Mouse (Mus musculus): ENCODE data around the gene Tmem131. TPM values are rescaled to one million over a fixed set of nuclear protein-coding genes. Genes with fewer than 3 reads are reported as not detected.

The Tmem131 gene
- polyA plus RNA-seq, 1 experiment from 2014 or later: 6.8 TPM

- Histone ChIP-seq H3K9ac (ENCODE audit: low read length) (no peak overlapping the region), H3K4me2 (replicated peaks; ENCODE audit: low read depth) (no peak overlapping the region), H3K4me1 (replicated peaks; ENCODE audit: control insufficient read depth, insufficient read depth) (no peaks in the 10 kb centered on the region), H3K27ac (replicated peaks) (no peak overlapping the region; the same call in 1 of the 2 replicates), H3K4me3 (ENCODE audit: low read depth, low read length) (no peak overlapping the region), H3K27me3 (ENCODE audit: control insufficient read depth, insufficient read depth, low read length) (no peaks in the 10 kb centered on the region), H3K9me3 (ENCODE audit: control insufficient read depth, low read length) (no peaks in the 10 kb centered on the region), H3K36me3 (ENCODE audit: control insufficient read depth, insufficient read depth, low read length) (peaks cover 40% of the 10 kb centered on the region)
- no peak for DNase-seq (ENCODE audit: low spot score)
- no peak; the same call in 1 of the 2 replicates for ATAC-seq (ENCODE audit: low FRiP score, low TSS enrichment)
- WGBS: 61% methylated on average over 3 of the region's 3 CpGs
- TF ChIP-seq EP300 (optimal IDR thresholded peaks at IDR 0.05) (no peak), CTCF (IDR thresholded peaks at IDR 0.05; ENCODE audit: low read depth) (no peak)
Measured at GRCm38 (mm10) chr1:36800379-36801011, 143.0 kb downstream of the Tmem131 start.

DNA sequence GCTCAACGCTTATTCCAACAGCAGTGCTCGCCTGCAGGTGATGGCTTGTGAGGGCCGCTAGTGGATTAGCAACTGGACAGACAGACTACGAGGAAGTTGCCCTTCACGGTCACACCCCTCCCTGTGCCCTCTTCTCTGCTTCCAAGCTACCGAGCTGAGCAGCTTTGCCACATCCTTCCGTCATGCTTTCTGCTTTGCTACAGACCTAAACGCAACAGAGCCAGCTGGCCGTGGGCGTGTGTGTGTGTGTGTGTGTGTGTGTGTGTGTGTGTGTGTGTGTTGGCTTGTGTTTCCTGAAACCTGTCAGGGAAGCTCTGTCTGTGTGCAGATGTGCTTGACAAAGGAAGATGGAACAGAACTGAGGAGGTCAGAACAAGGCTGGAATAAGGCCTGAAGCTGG is 146.0 kb downstream of the Tmem131 start:
- Histone ChIP-seq H3K9me3 (ENCODE audit: control insufficient read depth, low read length) (no peaks in the 10 kb centered on the region), H3K27me3 (ENCODE audit: control insufficient read depth, insufficient read depth, low read length) (no peaks in the 10 kb centered on the region), H3K9ac (ENCODE audit: low read length) (no peak overlapping the region), H3K4me2 (replicated peaks; ENCODE audit: low read depth) (no peak overlapping the region), H3K27ac (replicated peaks) (no peak overlapping the region), H3K4me3 (ENCODE audit: low read depth, low read length) (no peak overlapping the region), H3K36me3 (ENCODE audit: control insufficient read depth, insufficient read depth, low read length) (peaks cover 49% of the 10 kb centered on the region), H3K4me1 (replicated peaks; ENCODE audit: control insufficient read depth, insufficient read depth) (no peaks in the 10 kb centered on the region)
- DNase-seq (ENCODE audit: low spot score): no peak
- WGBS: 74% methylated on average over 10 of the region's 10 CpGs
- ATAC-seq (ENCODE audit: low FRiP score, low TSS enrichment): no peak
- TF ChIP-seq EP300 (optimal IDR thresholded peaks at IDR 0.05): no peak
- no peak for TF ChIP-seq CTCF (IDR thresholded peaks at IDR 0.05; ENCODE audit: low read depth)

- Histone ChIP-seq H3K9me3 (ENCODE audit: control insufficient read depth, low read length) (no peaks in the 10 kb centered on the region), H3K27me3 (ENCODE audit: control insufficient read depth, insufficient read depth, low read length) (no peaks in the 10 kb centered on the region), H3K36me3 (ENCODE audit: control insufficient read depth, insufficient read depth, low read length) (peaks cover 51% of the 10 kb centered on the region), H3K4me3 (ENCODE audit: low read depth, low read length) (no peak overlapping the region), H3K27ac (replicated peaks) (no peak overlapping the region), H3K4me2 (replicated peaks; ENCODE audit: low read depth) (no peak overlapping the region), H3K9ac (ENCODE audit: low read length) (no peak overlapping the region), H3K4me1 (replicated peaks; ENCODE audit: control insufficient read depth, insufficient read depth) (no peaks in the 10 kb centered on the region)
- ATAC-seq (ENCODE audit: low FRiP score, low TSS enrichment) (0 out of 2 replicates have a peak, but pooled peaks have one; percentile 30), DNase-seq (ENCODE audit: low spot score) (no peak)
- no peak for TF ChIP-seq EP300 (optimal IDR thresholded peaks at IDR 0.05)
- WGBS: 78% methylated on average over 7 of the region's 7 CpGs
Measured at GRCm38 (mm10) chr1:36796711-36797110, 146.8 kb downstream of the Tmem131 start.

DNA sequence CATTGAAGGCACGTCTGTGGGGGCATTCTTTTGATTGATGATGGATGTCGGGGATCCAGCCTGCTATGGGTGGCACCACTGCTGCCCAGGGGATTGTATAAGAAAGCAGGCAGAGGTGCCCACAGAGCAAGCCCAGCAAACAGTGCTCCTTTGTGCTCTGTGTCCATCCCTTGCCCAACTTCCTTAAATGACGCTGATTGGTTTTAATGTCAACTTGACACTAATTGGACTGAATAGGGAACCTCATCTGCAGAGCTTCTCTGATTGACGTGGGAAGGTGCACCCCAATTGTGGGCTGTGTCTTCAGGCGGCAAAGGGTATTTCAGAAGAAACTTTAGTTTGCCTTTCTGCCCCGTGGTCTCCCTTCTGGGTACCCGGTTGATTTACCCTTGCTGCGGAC is 154.1 kb downstream of the Tmem131 start:
- Histone ChIP-seq H3K9ac (ENCODE audit: low read length) (no peak overlapping the region), H3K9me3 (ENCODE audit: control insufficient read depth, low read length) (no peaks in the 10 kb centered on the region), H3K4me2 (replicated peaks; ENCODE audit: low read depth) (no peak overlapping the region), H3K4me1 (replicated peaks; ENCODE audit: control insufficient read depth, insufficient read depth) (no peaks in the 10 kb centered on the region; the same call in 1 of the 2 replicates), H3K36me3 (ENCODE audit: control insufficient read depth, insufficient read depth, low read length) (peaks cover 21% of the 10 kb centered on the region), H3K27me3 (ENCODE audit: control insufficient read depth, insufficient read depth, low read length) (no peaks in the 10 kb centered on the region), H3K4me3 (ENCODE audit: low read depth, low read length) (no peak overlapping the region), H3K27ac (replicated peaks) (no peak overlapping the region)
- TF ChIP-seq CTCF (IDR thresholded peaks at IDR 0.05; ENCODE audit: low read depth): no peak
- TF ChIP-seq EP300 (optimal IDR thresholded peaks at IDR 0.05): no peak
- WGBS: 78% methylated on average over 8 of the region's 8 CpGs
- no peak for DNase-seq (ENCODE audit: low spot score)
- ATAC-seq (ENCODE audit: low FRiP score, low TSS enrichment): no peak

GRCm38 (mm10) chr1:36786377-36786776 is 157.1 kb downstream of the Tmem131 start:
- no peaks in the 10 kb centered on the region; the same call in 1 of the 2 replicates for H3K4me1 ChIP-seq (replicated peaks; ENCODE audit: control insufficient read depth, insufficient read depth)
- H3K9ac ChIP-seq (ENCODE audit: low read length): no peak overlapping the region
- TF ChIP-seq CTCF (IDR thresholded peaks at IDR 0.05; ENCODE audit: low read depth) (peak; percentile 53), EP300 (optimal IDR thresholded peaks at IDR 0.05) (no peak)
- H3K9me3 ChIP-seq (ENCODE audit: control insufficient read depth, low read length): no peaks in the 10 kb centered on the region
- H3K27me3 ChIP-seq (ENCODE audit: control insufficient read depth, insufficient read depth, low read length): no peaks in the 10 kb centered on the region
- H3K4me2 ChIP-seq (replicated peaks; ENCODE audit: low read depth): no peak overlapping the region
- no peak for ATAC-seq (ENCODE audit: low FRiP score, low TSS enrichment)
- 89% methylated on average over 7 of the region's 7 CpGs for WGBS
- no peak overlapping the region for H3K4me3 ChIP-seq (ENCODE audit: low read depth, low read length)
- H3K27ac ChIP-seq (replicated peaks): no peak overlapping the region
- peaks cover 7% of the 10 kb centered on the region; the same call in 1 of the 2 replicates for H3K36me3 ChIP-seq (ENCODE audit: control insufficient read depth, insufficient read depth, low read length)
- no peak for DNase-seq (ENCODE audit: low spot score)

GRCm38 (mm10) chr1:36785238-36785641 is 158.2 kb downstream of the Tmem131 start:
- DNase-seq (ENCODE audit: low spot score) (peak; percentile 45), ATAC-seq (ENCODE audit: low FRiP score, low TSS enrichment) (0 out of 2 replicates have a peak, but pooled peaks have one; percentile 8)
- peak overlapping the region; percentile 94 for H3K4me2 ChIP-seq (replicated peaks; ENCODE audit: low read depth)
- H3K27me3 ChIP-seq (ENCODE audit: control insufficient read depth, insufficient read depth, low read length): no peaks in the 10 kb centered on the region
- H3K27ac ChIP-seq (replicated peaks): 0 out of 2 replicates have a peak overlapping the region, but pooled peaks have one; percentile 24
- peak overlapping the region; percentile 44 for H3K4me3 ChIP-seq (ENCODE audit: low read depth, low read length)
- no peaks in the 10 kb centered on the region for H3K9me3 ChIP-seq (ENCODE audit: control insufficient read depth, low read length)
- WGBS: 1% methylated on average over 16 of the region's 16 CpGs
- 0 out of 2 replicates have a peak, but pooled peaks cover 2% of the 10 kb centered on the region for H3K36me3 ChIP-seq (ENCODE audit: control insufficient read depth, insufficient read depth, low read length)
- H3K9ac ChIP-seq (ENCODE audit: low read length): peak overlapping the region; percentile 52
- H3K4me1 ChIP-seq (replicated peaks; ENCODE audit: control insufficient read depth, insufficient read depth): no peaks in the 10 kb centered on the region; the same call in 1 of the 2 replicates
- peak; percentile 57 for TF ChIP-seq CTCF (IDR thresholded peaks at IDR 0.05; ENCODE audit: low read depth)
- TF ChIP-seq EP300 (optimal IDR thresholded peaks at IDR 0.05): no peak

All from stomach, postnatal 0 days (tissue).